Mouse (Mus musculus) kidney, adult 11 months (tissue): ENCODE measurements around the gene Map1b.

Experiments
- DNase-seq: peaks from one replicate; pipeline ENCODE4 v3.0.0; 2022

Gene Map1b

DNA sequence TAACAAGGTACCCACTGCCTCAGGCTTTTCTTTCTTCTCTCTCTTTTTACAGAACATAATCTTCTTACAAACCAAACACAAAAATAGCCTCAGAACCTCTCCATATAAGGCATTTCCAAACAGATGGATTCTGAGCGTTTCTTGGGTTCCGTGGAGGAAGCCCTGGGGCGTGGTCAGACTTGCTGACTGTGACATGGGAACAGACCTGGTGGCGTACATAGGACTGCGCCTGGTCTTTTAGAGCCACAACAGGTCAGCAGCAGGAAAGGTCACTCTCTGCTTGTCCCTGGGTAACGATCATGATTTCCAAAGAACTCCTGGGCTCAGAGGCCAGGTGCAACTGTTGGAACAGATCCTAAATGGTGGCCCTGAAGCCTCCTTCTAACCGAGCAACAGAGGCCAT, 31.0 kb downstream of the Map1b start:
- DNase-seq = no peak

DNA sequence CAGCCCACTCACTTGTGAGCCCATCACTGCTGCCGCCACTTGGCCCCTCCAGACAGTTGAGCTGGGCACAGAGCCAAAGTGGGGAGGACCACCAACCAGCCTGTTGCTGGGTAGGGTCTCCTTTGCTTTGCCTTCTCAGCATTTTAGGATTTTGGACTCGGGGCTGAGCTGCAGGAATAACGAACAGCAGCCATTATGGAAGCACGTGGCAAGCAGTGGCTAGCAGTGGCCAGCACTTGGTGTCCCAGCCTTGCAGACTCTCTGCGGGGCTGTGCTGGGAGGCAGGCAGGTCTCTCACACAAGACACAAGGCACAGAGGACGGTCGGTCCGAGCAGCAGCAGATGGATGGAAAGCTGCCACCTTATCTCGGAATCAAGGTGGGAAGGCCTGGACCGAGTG, 31.4 kb downstream of the Map1b start:
- no peak for DNase-seq

DNA sequence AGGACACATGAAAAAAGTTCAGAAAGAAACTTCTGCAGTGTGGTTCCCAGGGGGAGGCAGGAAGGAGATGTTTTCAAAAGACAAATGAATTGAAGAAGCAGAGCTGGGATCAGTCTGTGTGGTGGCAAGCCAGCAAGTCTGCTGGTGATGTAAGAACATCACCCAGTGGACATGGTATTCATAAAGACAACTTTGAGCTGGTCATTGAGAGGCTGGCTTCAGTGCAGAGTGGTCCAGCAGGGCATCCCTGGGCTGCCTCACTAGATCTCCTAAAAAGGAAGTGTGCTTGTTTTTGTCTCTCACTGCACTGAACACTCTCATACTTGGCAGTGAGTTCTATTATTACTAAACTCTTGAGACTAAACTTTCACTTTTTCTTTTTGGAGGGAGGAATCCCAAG, 32.9 kb downstream of the Map1b start:
- DNase-seq = no peak

DNA sequence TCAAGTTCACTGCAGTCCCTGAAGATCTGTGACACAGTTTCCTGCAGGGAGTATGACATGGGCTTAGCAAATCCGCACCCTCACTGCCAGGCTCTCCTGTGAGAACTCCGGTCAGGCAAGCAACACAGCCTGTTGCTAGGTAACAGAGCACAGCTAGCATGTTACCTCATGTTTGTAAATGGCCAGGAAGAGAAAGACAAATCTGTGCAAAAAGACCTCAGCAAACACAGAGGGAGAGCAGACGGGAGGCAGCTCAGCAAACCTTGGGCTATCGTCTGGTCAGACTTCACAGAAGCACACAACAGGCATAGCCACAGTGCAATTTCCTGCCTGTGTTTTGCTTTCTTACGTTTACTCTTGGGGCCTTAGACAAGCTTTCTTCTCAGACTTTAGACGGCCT, 40.9 kb downstream of the Map1b start:
- DNase-seq = no peak

DNA sequence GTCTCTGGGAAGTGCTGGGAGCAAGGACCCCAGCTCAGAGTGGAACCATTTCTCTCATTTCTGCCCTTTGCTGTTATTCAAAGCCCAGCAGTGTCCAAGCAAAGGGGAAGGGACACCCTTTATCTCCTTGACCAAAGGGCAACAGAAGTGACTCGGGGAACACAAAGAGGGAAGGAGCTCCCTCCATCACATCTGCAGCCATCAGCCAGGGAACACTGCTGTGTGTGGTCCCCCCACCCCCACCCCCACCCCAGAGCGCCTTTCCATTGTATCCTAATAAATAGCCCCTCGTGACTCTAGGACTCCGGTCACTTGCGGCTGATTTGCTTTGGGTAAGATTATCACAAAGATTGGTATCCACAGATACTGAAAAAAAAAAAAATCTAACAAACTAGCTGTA, 41.3 kb downstream of the Map1b start:
- DNase-seq = no peak

DNA sequence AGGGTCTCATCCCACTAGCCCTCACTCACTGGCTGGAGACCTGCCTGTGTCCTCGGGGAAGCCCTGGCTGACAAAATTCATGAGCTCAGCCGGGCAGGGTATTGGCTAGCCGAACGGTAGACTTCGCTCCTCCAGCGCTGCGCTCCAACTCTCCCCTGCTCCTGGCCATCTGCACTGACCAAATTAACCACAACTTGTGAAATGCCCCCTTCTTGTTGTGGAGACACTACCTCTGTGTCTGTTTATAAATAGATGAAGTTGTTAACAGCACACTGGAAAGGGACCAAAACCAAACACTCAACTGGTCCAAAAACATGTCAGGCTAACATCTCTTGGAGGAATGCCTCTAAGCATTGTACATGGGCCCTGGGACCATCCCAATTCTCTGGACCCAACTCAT, 42.2 kb downstream of the Map1b start:
- DNase-seq = no peak

DNA sequence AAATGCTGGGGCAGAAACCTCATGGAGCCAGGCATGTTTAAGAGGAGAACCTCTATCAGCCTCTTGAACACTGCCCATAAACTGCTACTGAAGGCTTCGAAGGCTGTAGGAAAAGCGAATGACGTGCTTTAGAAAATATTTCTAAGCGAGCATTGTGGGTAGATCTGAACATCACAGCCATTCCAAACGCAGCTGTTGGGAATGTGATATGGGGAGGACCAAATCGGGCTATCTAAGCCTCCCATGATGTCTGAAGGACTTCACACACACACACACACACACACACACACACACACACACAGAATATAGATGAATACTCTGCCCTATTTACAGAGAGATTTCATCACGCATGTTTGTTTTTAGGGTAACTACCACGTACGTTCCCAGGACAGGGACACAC, 44.3 kb downstream of the Map1b start:
- DNase-seq = no peak

DNA sequence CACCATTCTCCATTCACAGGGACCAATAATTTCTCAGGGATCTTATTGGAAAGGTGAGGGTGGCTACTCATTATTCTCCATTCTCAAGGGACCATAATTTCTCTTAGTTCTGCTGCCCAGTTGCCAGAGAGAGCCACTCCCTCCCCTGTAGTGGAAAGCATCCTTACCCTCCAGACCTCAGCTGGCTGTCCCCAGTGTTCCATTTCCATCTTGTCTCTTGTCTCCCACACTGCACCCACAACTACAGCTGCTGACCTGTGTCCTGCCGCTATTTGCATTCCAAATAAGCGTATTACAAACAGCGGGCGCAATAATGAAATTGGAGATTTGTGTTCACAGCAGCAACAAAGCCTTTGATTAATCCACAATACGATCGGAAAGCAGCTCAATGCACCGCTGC, 46.3 kb downstream of the Map1b start:
- DNase-seq = no peak

DNA sequence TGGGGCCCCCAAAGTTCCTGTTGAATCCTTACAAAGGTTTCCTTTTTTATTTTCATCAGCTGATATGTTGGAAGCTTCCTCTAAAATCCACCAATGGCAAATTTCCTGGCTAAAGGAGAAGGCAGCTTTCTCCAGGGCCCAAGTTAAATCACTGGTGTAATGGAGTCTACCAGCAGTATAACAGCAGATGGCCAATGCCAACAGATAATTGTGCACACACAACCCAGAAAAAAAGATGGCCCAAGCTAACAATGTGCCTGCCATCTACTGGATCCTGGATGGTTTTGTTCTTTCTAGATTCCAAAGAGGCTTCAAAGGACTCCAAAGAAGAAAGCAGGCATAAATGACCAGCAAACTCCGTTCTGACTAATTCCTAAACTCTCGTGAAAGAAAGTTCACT, 48.1 kb downstream of the Map1b start:
- DNase-seq = no peak

DNA sequence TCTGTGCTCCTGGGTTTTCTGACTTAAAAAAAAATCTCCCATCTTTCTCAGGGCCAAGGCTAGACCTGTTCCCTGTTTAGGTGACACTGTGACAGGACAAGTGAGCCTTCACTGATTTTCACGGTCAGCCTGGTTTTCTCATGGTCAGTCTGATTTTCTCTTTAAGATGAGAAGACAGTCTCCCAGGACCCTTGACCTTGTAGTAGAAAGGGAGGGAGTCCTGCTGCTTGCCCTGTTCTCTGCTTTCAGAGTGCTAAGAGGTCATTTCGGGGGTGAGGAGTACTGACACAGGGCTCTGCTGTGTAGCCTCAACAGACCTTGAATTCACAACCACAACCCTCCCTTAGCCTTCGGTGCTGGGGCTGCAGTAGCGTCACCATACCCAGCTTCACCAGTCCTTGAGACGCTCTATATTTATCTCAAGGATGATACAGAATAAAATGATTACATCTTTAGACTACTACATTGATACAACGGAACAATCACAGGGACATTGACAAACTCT, 49.5 kb downstream of the Map1b start:
- no peak for DNase-seq

DNA sequence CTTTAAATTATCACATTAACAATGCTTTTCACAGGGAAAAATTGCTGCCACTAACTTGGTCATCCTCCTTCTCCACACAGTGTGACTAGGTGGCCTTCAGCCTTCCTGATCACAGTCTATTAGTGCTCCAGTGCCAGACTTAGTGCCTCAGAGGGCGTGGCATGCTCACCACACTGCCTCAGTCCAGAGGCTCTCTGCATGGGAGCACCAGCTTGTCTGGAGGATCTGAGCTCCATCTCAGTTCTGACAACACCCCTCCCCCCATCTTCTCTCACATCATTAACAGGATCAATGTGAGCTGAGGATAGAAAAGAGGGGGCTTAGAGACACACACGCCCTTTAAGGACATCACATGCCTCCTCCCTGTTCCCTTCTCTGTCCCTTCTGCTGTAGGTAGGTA, 50.3 kb downstream of the Map1b start:
- no peak for DNase-seq

DNA sequence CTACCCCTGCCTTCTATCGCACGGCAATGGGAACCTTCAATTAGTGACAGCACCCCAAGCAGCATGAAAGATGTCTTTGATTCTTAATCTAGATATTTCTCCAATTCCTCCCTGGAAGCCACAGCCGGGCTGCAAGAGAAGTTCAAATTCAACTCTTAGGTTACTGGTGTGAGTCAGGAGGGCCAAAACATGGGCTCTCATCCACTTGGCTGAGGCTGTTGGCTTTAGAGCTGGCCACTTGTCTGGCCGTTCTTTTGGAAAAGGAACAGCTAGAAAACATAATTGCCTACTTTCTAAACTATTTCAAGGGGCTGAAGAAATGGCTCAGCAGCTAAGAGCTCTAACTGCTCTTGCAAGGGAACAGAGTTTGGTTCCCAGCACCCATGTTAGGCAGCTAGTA, 51.8 kb downstream of the Map1b start:
- DNase-seq = no peak

DNA sequence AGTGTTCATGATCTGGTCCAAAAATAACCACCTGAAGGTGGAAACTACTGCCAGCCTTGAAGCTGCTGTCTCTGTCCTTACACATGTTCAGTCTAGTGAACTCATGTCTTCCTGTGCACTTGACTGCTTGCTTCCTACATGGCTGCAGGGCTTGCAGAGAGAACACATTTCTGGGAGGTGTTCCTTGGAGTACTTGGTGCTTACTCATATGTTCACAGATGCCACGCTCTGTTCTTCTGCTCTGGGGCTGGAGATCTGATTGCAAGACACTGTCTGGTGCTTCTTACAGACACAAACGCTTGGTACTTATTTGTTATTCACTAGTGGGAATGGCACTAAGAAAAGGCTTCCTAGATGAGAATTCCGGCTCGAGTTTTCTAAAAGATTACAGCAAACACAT, 54.5 kb downstream of the Map1b start:
- no peak for DNase-seq

DNA sequence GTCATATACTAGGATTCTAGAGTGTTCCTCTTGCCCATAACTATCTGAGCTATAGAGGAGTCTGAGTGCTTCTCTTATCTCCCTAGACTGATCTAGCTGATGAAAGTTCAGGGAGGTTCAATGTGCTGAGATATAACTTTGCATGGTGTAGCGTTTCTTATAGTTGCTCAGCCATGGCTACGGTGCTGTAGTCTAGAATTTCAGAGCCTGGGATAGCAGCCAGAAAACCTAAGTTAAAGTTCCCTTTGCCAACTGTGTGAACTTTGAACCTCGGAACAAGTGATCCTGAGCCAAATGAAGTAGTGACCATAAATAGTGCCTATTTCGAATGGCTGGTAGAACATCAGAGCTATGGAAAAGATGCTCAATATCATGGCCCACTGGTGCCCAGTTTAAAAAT, 56.7 kb downstream of the Map1b start:
- DNase-seq = peak; percentile 48

DNA sequence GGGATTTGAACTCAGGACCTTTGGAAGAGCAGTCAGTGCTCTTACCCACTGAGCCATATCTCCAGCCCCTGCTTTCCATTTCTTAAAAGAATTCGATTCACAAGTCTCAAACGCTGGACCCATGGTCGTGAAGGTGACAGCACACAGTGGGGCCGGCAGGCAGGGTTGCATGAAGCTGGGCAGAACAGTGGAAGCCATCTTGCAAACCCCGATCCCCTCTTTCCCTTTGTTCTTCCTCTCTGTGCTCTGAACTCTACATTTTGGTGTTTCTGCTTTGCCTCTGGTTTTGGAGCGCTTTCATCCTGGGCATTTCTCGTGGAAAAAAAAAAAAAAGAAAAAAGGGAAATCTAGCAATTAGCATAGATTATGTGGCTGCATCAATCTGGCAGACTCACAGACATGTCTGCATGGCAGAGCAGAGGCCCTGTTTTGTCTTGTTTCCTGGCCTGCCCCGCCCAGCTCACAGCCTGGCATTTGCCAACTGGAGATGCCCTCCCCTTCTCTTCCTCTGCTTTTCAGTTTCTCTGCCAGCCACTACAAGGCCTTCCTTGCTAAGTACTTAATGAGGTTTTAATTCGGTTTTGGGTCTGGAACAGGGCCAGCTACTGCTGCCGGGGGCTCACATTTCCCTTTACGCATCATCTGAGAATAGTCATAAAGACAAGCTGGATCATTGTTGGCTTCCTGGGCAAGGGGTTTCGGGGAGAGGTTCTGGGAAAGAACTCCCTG, 57.5 kb downstream of the Map1b start:
- no peak for DNase-seq

DNA sequence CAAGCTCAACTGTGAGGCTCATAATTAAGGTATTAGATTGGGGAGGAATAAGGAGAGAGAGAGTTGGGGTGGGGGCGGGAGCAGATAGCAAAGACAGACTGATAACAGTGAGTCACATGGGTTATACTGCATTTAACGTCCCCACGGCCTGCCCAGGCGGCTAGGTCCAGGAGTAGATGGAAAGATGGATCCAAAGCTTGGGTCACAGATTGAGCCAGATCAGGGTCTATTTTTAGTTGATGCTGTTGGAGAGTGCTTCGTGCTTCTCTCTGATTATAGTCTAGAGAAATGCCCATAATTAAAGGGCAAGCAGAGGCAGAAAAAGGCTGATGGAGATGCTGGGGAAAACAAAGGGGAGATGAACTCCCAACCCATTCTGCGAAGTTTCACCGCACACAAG, 61.4 kb downstream of the Map1b start:
- no peak for DNase-seq

DNA sequence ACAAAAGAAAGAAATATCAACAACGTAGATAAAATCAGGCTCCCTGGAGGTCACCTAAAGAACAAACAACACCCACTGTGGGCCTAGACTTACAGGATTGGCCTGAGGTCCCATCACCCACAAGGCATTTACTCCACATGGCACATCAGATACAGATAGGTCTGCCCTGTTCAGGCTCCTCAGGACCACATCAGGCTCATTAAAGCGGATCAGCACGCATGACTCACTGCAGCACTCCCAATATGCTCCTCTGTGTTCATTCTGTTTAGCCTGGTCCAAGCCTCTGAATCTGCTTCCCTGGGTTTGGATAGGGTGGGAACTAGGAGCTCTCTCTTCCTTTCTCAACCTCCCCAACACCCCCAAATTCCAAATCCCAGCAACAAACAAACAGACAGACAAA, 63.9 kb downstream of the Map1b start:
- DNase-seq = no peak

DNA sequence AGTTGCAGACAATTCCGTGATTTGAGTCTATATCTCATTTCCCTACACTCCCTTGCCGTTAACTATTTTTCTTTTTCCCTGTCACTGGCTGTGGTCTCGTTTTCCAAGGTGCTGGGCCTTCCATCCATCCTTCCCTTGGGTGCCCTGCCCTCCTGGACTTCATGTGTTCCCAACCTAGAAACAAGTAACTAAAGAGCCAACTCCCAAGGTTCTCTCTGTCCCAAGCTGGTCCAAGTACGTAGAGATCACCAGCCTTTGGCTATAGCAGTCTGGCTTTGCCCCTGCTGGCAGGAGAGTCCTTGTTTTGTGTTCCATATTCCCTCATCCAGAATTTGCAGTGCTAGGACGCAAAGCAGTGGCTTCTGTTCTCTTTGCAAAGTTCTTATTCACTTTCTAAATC, 65.1 kb downstream of the Map1b start:
- DNase-seq = no peak

DNA sequence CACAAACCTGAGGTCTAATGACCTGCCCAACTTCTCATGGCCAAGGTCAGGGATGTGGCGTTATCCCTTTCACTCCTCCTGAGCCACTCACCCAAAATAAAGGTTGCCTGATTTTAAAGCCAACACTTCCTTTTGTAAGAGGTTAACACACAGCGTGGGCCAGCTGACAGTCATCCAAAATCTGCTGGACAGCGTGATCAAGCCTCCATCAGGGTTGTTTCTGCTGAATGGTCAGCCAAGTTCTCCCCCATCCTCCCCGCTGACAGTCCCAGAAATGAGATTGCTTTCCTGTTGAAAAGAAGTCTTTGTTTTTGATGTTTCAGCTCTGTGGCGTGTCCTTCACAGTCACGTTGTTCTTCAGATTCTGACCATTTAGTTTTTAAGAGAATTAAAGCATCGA, 65.6 kb downstream of the Map1b start:
- no peak for DNase-seq

DNA sequence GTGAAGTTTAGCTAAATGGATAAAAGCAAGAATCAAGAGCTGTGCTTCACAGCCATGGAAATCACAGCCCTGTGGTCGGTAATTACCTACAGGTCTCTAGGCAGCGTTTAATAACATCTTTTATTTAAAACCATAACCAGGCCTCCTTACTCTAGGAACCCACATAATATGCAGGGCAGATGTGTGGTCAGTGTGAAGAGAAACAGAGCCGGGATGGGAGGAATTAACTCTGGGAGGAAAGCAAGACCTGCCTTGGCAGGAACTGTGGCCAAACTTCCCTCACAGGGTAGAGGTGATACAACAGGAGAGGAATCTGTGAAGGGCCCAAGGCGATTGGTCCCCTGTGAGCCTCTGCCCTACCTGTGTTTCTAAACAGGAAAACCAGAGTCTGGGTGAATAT, 66.8 kb downstream of the Map1b start:
- DNase-seq = no peak

DNA sequence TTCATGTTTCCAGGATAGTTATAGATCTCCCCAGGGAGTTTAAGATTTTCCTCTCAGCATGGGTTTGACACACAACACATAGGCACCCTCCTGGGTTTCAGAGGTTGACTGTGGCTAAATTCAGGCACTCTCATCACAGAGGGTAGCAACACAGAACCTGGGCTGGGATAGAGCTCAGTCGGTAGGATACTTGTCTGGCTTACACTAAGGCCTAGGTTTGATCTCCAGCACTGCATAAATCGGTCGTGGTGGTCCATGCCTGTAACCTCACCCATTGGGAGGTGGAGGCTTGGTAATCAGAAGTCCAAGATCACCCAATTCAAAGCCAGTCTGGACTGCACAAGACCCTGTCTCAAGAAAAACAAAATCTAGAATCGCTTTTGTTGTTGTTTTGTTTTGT, 68.1 kb downstream of the Map1b start:
- no peak for DNase-seq

DNA sequence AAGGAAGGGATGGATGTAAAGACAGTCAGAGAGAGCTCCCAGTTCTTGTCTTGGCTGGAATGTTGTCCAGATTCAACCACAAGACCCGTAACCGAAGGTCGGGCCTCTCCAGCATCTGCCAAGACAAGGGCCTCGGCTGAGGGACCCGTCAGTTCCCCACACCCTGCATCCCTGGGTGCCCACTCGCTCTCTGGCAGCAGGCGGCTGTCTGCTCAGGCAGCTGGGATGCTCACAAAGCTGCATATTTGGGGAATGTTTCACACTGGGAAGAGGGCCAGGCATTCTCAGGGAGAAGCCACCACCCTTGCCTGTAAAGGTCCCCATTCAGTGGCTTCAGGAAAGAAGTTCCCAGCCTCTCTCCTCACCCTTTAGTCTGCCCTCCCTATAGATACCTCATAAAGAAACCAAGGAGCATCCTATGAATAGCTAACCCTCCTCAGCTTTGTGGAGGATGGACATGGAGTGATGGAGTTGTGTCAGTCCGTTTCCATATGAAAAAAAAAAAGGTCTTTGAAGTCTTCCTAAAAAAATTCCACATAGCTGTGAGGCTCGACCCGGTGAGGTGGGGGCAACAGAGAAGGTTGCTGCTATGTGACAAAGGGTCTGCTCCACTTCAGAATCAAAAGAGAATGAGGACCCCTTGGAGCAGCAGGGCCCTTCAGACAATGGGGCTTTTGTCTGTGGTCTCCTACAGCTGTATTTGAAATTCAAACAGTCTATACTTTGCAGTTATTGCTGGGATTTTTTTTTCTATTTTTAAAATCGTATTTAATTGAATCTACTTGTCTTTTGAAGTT, 68.7 kb downstream of the Map1b start:
- no peak for DNase-seq

DNA sequence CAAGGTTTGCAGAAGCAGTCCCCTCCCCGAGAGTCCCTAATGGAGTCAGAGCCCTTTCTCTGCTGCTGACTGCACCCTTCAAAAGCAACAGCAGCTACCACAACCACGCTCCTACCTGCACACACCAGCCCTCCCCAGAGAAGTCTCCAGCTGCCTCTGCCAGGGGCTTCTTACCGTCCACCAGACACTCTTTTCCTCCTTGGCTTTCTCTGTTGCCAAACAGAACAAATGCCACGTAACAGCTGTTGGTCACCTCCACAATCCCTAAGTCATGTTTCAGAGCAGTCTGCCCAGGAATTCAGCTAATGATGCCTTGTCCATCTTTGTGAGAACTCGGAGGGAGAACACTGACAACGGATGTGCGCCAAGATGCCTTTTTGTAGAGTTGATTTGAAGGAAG, 69.3 kb downstream of the Map1b start:
- no peak for DNase-seq

DNA sequence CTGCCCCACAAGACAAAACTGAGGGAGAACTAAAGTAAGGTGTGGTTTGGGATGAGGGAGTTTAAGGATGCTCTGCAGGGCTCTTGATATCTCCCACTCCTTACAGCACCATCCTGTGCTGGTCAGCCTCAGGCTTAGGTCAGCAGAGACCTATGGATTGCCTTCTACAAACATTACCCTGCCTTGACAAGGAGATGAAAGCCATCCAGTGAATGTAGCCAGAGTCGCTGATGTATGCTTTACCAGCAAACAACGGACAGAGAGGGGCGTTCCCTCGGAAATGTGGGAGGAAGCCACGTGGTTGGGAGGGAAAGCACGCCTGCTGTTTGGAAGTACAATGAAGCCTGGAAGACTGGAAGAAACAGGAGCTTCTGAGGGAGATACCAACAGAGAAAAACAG, 71.5 kb downstream of the Map1b start:
- no peak for DNase-seq

DNA sequence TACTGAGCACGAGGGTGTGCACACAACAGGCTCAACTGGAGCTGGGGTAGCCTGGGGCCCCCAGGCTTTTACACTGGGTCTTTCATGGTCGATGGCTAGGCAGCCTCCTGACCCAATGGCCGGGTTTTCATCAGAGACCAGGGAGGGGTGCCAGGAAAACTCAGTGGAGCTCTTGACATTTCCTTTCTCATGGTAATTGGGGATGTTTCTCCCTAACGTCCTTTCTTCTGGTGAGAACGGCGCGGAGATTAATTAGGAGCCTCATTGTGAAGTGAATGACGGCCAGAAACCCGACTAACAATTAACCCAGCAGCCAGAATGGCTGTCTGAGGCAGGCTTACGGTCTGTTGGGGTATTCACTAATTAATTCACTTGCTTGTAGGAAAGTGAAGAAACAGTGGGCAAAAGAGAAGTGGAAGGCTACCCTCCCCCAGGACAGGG, 71.9 kb downstream of the Map1b start:
- no peak for DNase-seq
